Mouse (Mus musculus) midbrain, embryonic 16.5 days (tissue): ENCODE measurements at regions not wholly inside any gene's neighbourhood (a gene's known extent, or its start where the extent isn't known, plus 50 kb on each side); places are given as distances from the start of the nearest gene placed in this dataset.
A peak's percentile ranks its signal among the peaks of the same experiment; 100 is the strongest.

ENCODE experiments used
- ATAC-seq: fragments of 200-750 bp; cut with Nextera tagmentation; 2 replicates; pipeline ENCODE4 v1.8.0; 2017; ENCODE audit warnings: moderate TSS enrichment
- H3K27ac ChIP-seq: fragments of 300-500 bp; sonication (generic); 2 replicates; pipeline ENCODE4 v1.5.1; 2014; ENCODE audit warnings: mild to moderate bottlenecking, low read length, mixed read lengths
- H3K27me3 ChIP-seq: fragments of 300-500 bp; sonication (generic); 2 replicates; pipeline ENCODE4 v1.6.1; 2014; ENCODE audit warnings: low read depth, low read length, mixed read lengths; ENCODE audit not compliant: control insufficient read depth, insufficient read depth
- H3K36me3 ChIP-seq: fragments of 300-500 bp; sonication (generic); 2 replicates; pipeline ENCODE4 v1.6.1; 2014; ENCODE audit warnings: mild to moderate bottlenecking, low read length, moderate library complexity, mixed read lengths; ENCODE audit not compliant: control insufficient read depth, insufficient read depth
- H3K4me1 ChIP-seq: fragments of 300-500 bp; sonication (generic); 2 replicates; pipeline ENCODE4 v1.6.1; 2014; ENCODE audit warnings: mild to moderate bottlenecking, low read length, mixed read lengths; ENCODE audit not compliant: control insufficient read depth, insufficient read depth
- H3K4me2 ChIP-seq: fragments of 300-500 bp; sonication (generic); 2 replicates; pipeline ENCODE4 v1.6.1; 2014; ENCODE audit warnings: mild to moderate bottlenecking, low read length, mixed read lengths
- H3K4me3 ChIP-seq: fragments of 300-500 bp; sonication (generic); 2 replicates; pipeline ENCODE4 v1.5.1; 2014; ENCODE audit warnings: low read depth, mild to moderate bottlenecking, low read length, moderate library complexity, mixed read lengths
- H3K9ac ChIP-seq: fragments of 300-500 bp; sonication (generic); 2 replicates; pipeline ENCODE4 v1.6.1; 2014; ENCODE audit warnings: low read depth, low read length, mixed read lengths
- H3K9me3 ChIP-seq: fragments of 300-500 bp; sonication (generic); replicated peaks from 2 replicates; pipeline ENCODE4 v1.6.1; 2014; ENCODE audit warnings: mild to moderate bottlenecking, low read length, mixed read lengths; ENCODE audit not compliant: control insufficient read depth, poor library complexity, severe bottlenecking
- WGBS: fragments of 180-500 bp; shearing (Covaris S2); extraction: QIAGEN DNeasy Blood & Tissue Kit; methylation state at CpG from one replicate; pipeline ENCODE4 v1.1.7; 2014; 5-methylcytosine and 5-hydroxymethylcytosine counted together

DNA sequence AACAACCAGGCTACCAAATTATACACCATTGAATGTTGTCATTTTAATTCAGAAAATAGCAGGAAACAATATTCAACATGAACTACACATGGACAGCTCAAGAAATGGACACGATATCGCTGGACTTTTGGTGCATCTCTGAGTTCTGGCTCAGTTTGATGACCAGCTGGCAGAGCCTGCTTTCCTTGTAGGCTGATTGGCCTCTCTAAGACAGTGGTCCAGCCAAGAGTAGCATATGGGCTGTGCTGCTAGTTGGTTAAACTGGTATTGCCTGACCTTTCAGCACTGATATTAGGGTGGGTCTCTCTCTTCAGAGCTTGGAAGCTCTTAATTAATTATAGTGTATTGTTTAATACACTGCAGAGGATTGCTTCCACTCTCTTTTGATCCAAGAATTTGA lies 705.8 kb upstream of the Ddx18 start:
- no peak for ATAC-seq
- 88% methylated on average over 2 of the region's 2 CpGs for WGBS
- H3K4me1 ChIP-seq, result no peaks in the 10 kb centered on the region

DNA sequence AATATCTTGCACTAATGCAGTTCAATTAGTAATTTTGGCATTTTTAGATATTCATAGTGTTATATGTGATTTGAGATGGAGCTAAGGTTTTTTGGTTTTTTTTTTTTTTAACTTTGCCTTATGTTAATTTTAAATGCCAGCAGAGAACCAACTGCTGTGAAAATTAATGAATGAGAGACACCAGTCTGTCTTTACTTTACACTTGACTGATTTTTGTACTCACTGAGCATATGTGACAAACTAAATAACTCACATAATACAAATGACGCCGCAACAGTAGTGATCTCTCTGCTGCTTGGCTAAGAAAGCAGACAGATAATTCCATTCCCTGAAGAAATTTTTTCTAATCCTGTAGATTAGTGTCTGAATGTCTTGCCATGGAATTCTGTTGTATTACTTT lies 675.2 kb upstream of the Ddx18 start:
- Histone ChIP-seq H3K27me3 (no peaks in the 10 kb centered on the region), H3K9ac (no peak overlapping the region), H3K4me2 (no peak overlapping the region), H3K36me3 (no peaks in the 10 kb centered on the region), H3K4me3 (no peak overlapping the region), H3K4me1 (no peaks in the 10 kb centered on the region), H3K9me3 (no peaks in the 10 kb centered on the region), H3K27ac (no peak overlapping the region)
- no peak for ATAC-seq
- WGBS, result 61% methylated on average over 2 of the region's 2 CpGs

More for the DNA sequence above, 705.8 kb upstream of the Ddx18 start:
- H3K4me2 ChIP-seq, result no peak overlapping the region
- no peaks in the 10 kb centered on the region for H3K9me3 ChIP-seq
- H3K27ac ChIP-seq, result no peak overlapping the region
- H3K4me3 ChIP-seq, result no peak overlapping the region
- no peak overlapping the region for H3K9ac ChIP-seq
- no peaks in the 10 kb centered on the region for H3K36me3 ChIP-seq
- H3K27me3 ChIP-seq, result no peaks in the 10 kb centered on the region

DNA sequence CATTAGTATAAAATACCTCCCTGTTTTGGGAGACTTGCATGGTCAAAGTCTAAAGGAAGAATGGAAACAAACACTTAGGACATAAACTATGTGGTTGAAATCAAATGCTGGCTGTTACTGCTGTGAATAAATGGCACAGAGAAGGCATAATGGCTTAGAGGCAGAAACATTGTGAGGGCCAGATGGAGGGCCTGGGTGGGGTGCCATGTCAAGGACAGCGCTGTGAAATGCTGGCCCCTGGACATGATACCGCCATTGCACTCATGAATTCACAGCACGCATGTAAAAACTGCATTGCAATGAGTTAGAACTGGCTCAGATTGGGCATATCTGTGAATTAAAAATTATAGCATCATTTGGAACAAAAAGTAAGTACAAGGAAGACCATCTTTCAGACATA lies 673.7 kb upstream of the Ddx18 start:
- H3K4me3 ChIP-seq, result no peak overlapping the region
- H3K9ac ChIP-seq, result no peak overlapping the region
- 93% methylated on average over 3 of the region's 3 CpGs for WGBS
- no peaks in the 10 kb centered on the region for H3K9me3 ChIP-seq
- H3K27me3 ChIP-seq, result no peaks in the 10 kb centered on the region
- no peaks in the 10 kb centered on the region for H3K36me3 ChIP-seq
- no peak overlapping the region for H3K4me2 ChIP-seq
- no peak for ATAC-seq
- no peak overlapping the region for H3K27ac ChIP-seq
- H3K4me1 ChIP-seq, result no peaks in the 10 kb centered on the region

DNA sequence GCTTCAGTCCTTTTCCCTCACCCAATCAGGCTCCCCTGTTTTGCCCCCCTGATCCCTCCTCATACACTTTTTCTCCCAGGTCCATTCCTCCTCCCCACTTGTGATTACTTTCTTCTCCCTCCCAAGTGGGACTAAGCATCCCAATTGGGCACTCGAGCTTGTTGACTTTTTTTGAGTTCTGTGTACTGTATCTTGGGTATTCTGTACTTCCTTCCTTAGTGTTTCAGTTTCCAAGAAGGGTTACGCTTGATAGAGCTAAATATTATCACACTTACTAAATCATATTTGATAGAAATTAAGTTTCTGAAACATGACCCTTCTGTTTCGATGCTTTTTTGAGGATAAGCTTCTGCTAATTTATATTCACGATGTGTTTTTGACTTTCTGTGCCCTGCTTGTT lies 662.7 kb upstream of the Ddx18 start:
- Histone ChIP-seq H3K4me3 (no peak overlapping the region), H3K4me1 (no peaks in the 10 kb centered on the region), H3K27me3 (no peaks in the 10 kb centered on the region), H3K27ac (no peak overlapping the region), H3K36me3 (no peaks in the 10 kb centered on the region), H3K4me2 (no peak overlapping the region), H3K9ac (no peak overlapping the region), H3K9me3 (no peaks in the 10 kb centered on the region)
- WGBS, result 87% methylated on average over 4 of the region's 4 CpGs
- ATAC-seq, result no peak

DNA sequence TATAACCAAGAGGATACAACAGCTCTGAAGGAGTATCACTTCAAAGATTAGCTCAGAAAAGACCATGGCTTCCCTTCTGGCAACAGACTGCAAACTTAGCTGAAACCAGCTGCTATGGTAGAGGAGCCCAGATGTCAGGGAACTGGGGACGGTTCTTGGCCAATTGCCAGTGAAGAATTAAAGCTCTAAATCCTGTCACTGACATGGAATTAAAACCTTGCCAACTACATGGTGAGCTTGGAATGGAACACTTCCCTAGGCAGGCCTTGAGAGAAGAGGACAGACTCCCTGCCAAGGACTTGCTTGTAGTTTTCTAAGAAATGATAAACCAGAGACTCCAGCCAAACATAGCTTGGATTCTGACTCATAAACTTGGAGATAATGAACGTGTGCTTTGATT lies 644.7 kb upstream of the Ddx18 start:
- ATAC-seq, result peak; percentile 39; the same call in 1 of the 2 replicates
- Histone ChIP-seq H3K9me3 (no peaks in the 10 kb centered on the region), H3K4me1 (no peaks in the 10 kb centered on the region), H3K36me3 (no peaks in the 10 kb centered on the region), H3K27me3 (no peaks in the 10 kb centered on the region), H3K27ac (no peak overlapping the region), H3K4me3 (no peak overlapping the region), H3K4me2 (no peak overlapping the region), H3K9ac (no peak overlapping the region)
- 55% methylated on average over 2 of the region's 2 CpGs for WGBS

DNA sequence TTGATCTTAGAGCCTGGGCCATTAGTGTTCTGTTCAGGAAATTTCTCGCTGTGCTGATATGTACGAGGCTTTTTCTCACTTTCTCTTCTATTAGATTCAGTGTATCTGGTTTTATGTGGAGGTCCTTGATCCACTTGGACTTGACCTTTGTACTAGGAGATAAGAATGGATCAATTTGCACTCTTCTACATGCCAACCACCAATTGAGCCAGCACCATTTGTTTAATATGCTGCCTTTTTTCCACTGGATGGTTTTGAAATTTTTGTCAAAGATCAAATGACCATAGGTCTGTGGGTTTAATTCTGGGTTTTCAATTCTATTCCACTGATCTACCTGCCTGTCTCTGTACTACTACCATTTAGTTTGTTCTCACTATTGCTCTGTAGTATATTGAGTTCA lies 640.8 kb upstream of the Ddx18 start:
- Histone ChIP-seq H3K4me2 (no peak overlapping the region), H3K4me1 (no peaks in the 10 kb centered on the region), H3K27me3 (no peaks in the 10 kb centered on the region), H3K4me3 (no peak overlapping the region), H3K9me3 (no peaks in the 10 kb centered on the region), H3K36me3 (no peaks in the 10 kb centered on the region), H3K27ac (no peak overlapping the region), H3K9ac (no peak overlapping the region)
- no peak for ATAC-seq
- 93% methylated on average over 2 of the region's 2 CpGs for WGBS

DNA sequence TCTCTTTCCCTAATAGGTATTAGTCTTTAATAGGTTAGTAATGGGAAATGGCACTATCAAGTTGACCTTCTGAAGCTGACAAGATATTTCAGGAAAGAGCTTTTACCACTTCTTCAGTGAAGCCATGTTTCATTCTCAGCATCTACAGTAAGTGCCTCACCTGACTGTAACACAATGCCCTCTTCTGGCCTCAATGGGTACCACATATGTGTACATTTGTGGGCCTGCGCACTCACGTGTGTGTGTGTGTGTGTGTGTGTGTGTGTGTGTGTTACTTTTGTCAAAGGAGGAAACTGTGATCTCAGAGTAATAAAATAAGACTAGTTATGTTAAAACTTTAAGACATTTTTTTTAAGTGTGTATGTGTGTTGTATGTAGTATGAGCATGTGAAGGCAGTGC lies 601.8 kb upstream of the Ddx18 start:
- no peak for ATAC-seq
- Histone ChIP-seq H3K36me3 (no peaks in the 10 kb centered on the region), H3K9ac (no peak overlapping the region), H3K27me3 (no peaks in the 10 kb centered on the region), H3K4me1 (no peaks in the 10 kb centered on the region), H3K27ac (no peak overlapping the region), H3K9me3 (no peaks in the 10 kb centered on the region), H3K4me2 (no peak overlapping the region), H3K4me3 (no peak overlapping the region)
- WGBS, result 81% methylated on average over 2 of the region's 2 CpGs

DNA sequence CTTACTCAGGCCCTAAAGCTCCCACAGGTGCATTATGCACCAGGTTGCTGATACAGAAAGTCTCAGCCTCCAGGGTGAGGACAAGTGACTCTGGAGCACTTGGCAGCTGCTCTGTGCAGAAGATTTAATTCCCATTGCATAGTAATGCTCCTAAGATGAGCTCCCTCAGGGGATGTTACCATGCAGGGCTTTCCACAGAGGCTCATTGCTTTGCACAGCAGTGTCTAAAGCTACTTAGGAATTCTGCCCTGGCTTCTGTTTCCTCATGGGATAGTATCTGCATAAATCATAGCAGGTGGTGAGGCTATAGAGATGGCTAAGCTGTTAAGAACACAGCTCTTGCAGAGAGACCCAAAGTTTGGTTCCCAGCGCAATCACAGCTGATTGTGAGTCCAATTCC lies 594.0 kb upstream of the Ddx18 start:
- Histone ChIP-seq H3K27me3 (no peaks in the 10 kb centered on the region), H3K36me3 (no peaks in the 10 kb centered on the region), H3K4me1 (no peaks in the 10 kb centered on the region), H3K27ac (no peak overlapping the region), H3K4me3 (no peak overlapping the region), H3K9ac (no peak overlapping the region), H3K9me3 (no peaks in the 10 kb centered on the region), H3K4me2 (no peak overlapping the region)
- no peak for ATAC-seq
- WGBS, result 71% methylated on average over 1 of the region's 1 CpGs

DNA sequence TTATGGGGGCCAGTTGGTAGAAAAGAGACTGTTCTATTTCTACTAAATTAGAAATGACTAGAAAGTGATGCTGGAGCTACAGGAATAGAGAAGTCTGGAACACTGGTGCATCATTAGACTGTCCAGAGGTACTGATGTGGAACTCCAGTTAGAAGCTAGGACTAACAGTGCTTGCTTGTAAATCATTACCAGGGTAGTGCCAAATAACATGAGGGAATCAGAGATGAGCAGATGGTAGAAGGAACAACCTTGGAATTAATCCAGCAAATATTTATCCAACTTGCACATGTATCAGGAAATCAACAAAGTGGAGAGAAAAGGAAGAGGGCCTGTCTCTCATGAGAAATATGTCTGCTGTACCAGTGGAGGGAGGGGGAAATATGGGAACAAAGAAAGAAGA lies 573.6 kb upstream of the Ddx18 start:
- H3K27me3 ChIP-seq, result no peaks in the 10 kb centered on the region
- no peak overlapping the region for H3K4me3 ChIP-seq
- no peaks in the 10 kb centered on the region for H3K4me1 ChIP-seq
- no peak overlapping the region for H3K27ac ChIP-seq
- H3K9me3 ChIP-seq, result no peaks in the 10 kb centered on the region
- no peak for ATAC-seq
- no peak overlapping the region for H3K4me2 ChIP-seq
- H3K9ac ChIP-seq, result no peak overlapping the region
- no peaks in the 10 kb centered on the region for H3K36me3 ChIP-seq

DNA sequence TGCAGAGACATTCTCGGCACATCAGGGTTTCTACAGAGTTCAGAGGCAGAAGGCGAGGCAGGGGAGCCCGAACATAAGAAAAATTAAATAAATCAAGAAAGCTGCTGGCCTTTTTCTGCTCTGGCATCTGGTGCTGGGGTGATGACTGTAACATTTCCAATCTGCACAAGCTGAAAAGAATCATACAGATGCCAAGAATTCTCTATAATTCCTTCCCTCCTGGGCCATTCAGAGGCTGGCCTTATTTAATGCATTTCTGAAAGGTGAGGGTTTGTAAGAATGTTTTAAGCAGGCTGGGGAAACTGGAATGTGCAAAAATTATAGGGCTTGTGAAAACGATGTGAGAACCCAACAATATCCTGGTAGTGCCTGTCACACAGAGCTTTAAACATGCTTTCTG lies 556.2 kb upstream of the Ddx18 start:
- H3K4me3 ChIP-seq, result no peak overlapping the region
- no peaks in the 10 kb centered on the region for H3K27me3 ChIP-seq
- peak overlapping the region; percentile 43 for H3K27ac ChIP-seq
- H3K4me1 ChIP-seq, result peaks cover 3% of the 10 kb centered on the region; the same call in 1 of the 2 replicates
- H3K9me3 ChIP-seq, result no peaks in the 10 kb centered on the region
- peak; percentile 60 for ATAC-seq
- no peak overlapping the region for H3K9ac ChIP-seq
- H3K36me3 ChIP-seq, result no peaks in the 10 kb centered on the region
- 55% methylated on average over 4 of the region's 4 CpGs for WGBS
- H3K4me2 ChIP-seq, result no peak overlapping the region
